ENCODE assay signal across 7 mouse cellular contexts in the genomic region with DNA sequence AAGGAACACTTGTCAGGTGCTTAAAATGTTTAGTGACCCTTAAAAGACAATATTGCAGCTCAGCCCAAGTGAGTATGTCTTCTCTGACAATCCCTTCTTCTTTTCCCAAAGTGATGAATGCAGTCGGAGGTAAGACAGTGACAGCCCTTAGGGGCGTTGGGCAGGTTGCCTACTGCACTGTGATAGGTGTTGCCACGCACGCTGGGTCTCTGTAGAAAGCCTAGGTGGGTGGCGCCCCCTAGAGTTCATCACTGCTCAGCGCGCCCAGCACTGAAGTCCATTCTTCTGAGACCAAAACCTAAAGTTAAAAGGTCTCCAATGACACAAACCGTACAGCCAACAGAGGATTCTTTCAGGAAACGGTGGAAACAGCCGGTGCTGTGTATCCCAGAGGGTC. TPM values are rescaled to one million over a fixed set of nuclear protein-coding genes. Genes with fewer than 3 reads are reported as not detected.
A peak's percentile ranks its signal among the peaks of the same experiment; 100 is the strongest.
DNase-seq lines count a peak whose midpoint lies in the region; TF ChIP-seq lines count a peak whose summit lies in the region.

No protein-coding gene starts in this region.

- DNase-seq in CH12.LX (ENCODE audit: extremely low read depth) (peak; percentile 44), NIH3T3 (ENCODE audit: low read depth) (peak; percentile 38)
- peak; percentile 70 for DNase-seq in embryo, embryonic 10 days (ENCODE audit: low spot score)
- DNase-seq in heart, embryonic 10.5 days (ENCODE audit: low spot score), result no peak
- DNase-seq in layer of hippocampus, postnatal 10 days (ENCODE audit: low spot score in 2 of 2), result peak; percentile 69 to 74
- DNase-seq in naive thymus-derived CD4-positive, alpha-beta T cell, adult 2 months (ENCODE audit: low read depth), result peak; percentile 73
- DNase-seq in thymus, adult 2 months, result peak; percentile 39

- dilution Hi-C loops in CH12.LX (cut with MboI; ENCODE audit: extremely low pct_ligation_motif_present, extremely low pct_unique_long_range_greater_than_20kb, low sequenced_read_pairs), result no loop called here

- no peaks in the 10 kb centered on the region for H3K79me2 ChIP-seq in CH12.LX (replicated peaks; ENCODE audit: control insufficient read depth, extremely low read depth, insufficient read depth, poor library complexity, severe bottlenecking)

- H3K27me3 ChIP-seq in CH12.LX (replicated peaks), result peaks cover 15% of the 10 kb centered on the region
- H3K27me3 ChIP-seq in heart, embryonic 10.5 days (ENCODE audit: insufficient read depth, poor library complexity, severe bottlenecking), result no peaks in the 10 kb centered on the region
- H3K27me3 ChIP-seq in thymus, adult 2 months (ENCODE audit: control insufficient read depth, insufficient read depth, low read length), result no peaks in the 10 kb centered on the region

- TF ChIP-seq CTCF in CH12.LX (conservative IDR thresholded peaks at IDR 0.05 in 1 of 2, IDR thresholded peaks at IDR 0.05 in 1 of 2; ENCODE audit: low read depth in 2 of 2, low read length in 2 of 2), result peak; percentile 19 to 81; a peak in 2 of 4 replicates
- TF ChIP-seq CTCF in thymus, adult 2 months (IDR thresholded peaks at IDR 0.05; ENCODE audit: borderline replicate concordance, control insufficient read depth, extremely low read depth, insufficient read depth, low read length, poor library complexity), result peak; percentile 59

- 17% methylated on average over 10 of the region's 10 CpGs for WGBS in heart, embryonic 10.5 days
- WGBS in thymus, adult 2 months, result 14% methylated on average over 10 of the region's 10 CpGs

- H3K4me1 ChIP-seq in CH12.LX (ENCODE audit: control insufficient read depth in 1 of 2, insufficient read depth in 2 of 2), result no peaks in the 10 kb centered on the region; a peak in 1 of 4 replicates
- peaks cover 13% of the 10 kb centered on the region for H3K4me1 ChIP-seq in heart, embryonic 10.5 days
- H3K4me1 ChIP-seq in thymus, adult 2 months (replicated peaks; ENCODE audit: control insufficient read depth, insufficient read depth, low read length), result peaks cover 14% of the 10 kb centered on the region

- no peak for TF ChIP-seq POLR2A in CH12.LX (IDR thresholded peaks at IDR 0.05; ENCODE audit: low read depth, low read length)
- no peak for TF ChIP-seq POLR2A in thymus, adult 2 months (IDR thresholded peaks at IDR 0.05; ENCODE audit: control insufficient read depth, extremely low read depth, insufficient read depth, low read length, poor library complexity)

- no peak for TF ChIP-seq EP300 in CH12.LX (IDR thresholded peaks at IDR 0.05; ENCODE audit: low read length)

- no peaks in the 10 kb centered on the region for H3K36me3 ChIP-seq in CH12.LX (replicated peaks in 1 of 2; ENCODE audit: control insufficient read depth in 1 of 2, insufficient read depth in 1 of 2, low read length in 1 of 2)
- no peaks in the 10 kb centered on the region for H3K36me3 ChIP-seq in heart, embryonic 10.5 days
- H3K36me3 ChIP-seq in thymus, adult 2 months (ENCODE audit: control insufficient read depth, insufficient read depth, low read length), result no peaks in the 10 kb centered on the region

- peak; percentile 77 for TF ChIP-seq RAD21 in CH12.LX (IDR thresholded peaks at IDR 0.05; ENCODE audit: low read depth, low read length)

- H3K4me2 ChIP-seq in CH12.LX (ENCODE audit: insufficient read depth, low read depth, poor library complexity, severe bottlenecking), result peak overlapping the region; percentile 97

- no peak overlapping the region for H3K27ac ChIP-seq in CH12.LX (ENCODE audit: insufficient read depth, low read depth)
- no peak overlapping the region for H3K27ac ChIP-seq in heart, embryonic 10.5 days
- H3K27ac ChIP-seq in thymus, adult 2 months (ENCODE audit: control insufficient read depth, insufficient read depth, low read length), result no peak overlapping the region

- no peak overlapping the region for H3K4me3 ChIP-seq in CH12.LX (replicated peaks in 1 of 3; ENCODE audit: low read depth in 2 of 3, low read length in 2 of 3, poor library complexity in 1 of 3)
- H3K4me3 ChIP-seq in heart, embryonic 10.5 days, result peak overlapping the region; percentile 25; the same call in 1 of the 2 replicates
- no peak overlapping the region for H3K4me3 ChIP-seq in thymus, adult 2 months (ENCODE audit: control insufficient read depth, insufficient read depth, low read length)

- in situ Hi-C loops in CH12.LX (cut with MboI; ENCODE audit: low pct_ligation_motif_present, low pct_unique_long_range_greater_than_20kb, low sequenced_read_pairs), result loop anchor here (25.0 kb wide), 1 partner anchor 957 kb away; no protein-coding TSS in a partner anchor

- H3K9me3 ChIP-seq in CH12.LX (replicated peaks; ENCODE audit: low read length), result no peaks in the 10 kb centered on the region
- H3K9me3 ChIP-seq in heart, embryonic 10.5 days, result no peaks in the 10 kb centered on the region

- H3K9ac ChIP-seq in CH12.LX (ENCODE audit: insufficient read depth, low read depth), result peak overlapping the region; percentile 23; the same call in 1 of the 2 replicates

TF ChIP-seq in CH12.LX, 34 proteins besides CTCF, POLR2A, EP300 and RAD21:
- TF ChIP-seq SMC3 (IDR thresholded peaks at IDR 0.05; ENCODE audit: low read depth, low read length) (peak; percentile 50), IRF4 (IDR thresholded peaks at IDR 0.05; ENCODE audit: low read depth, low read length) (0 out of 2 replicates have a peak, but pooled peaks have one; percentile 25), MXI1 (IDR thresholded peaks at IDR 0.05; ENCODE audit: low read depth, low read length) (0 out of 2 replicates have a peak, but pooled peaks have one; percentile 18), USF2 (conservative IDR thresholded peaks at IDR 0.05; ENCODE audit: low read depth, low read length) (no peak), MAFK (IDR thresholded peaks at IDR 0.05; ENCODE audit: insufficient replicate concordance, low read length) (no peak)
TF ChIP-seq in CH12.LX: peak in this region for 3.

RNA-seq across cellular contexts. Expression of a gene that starts 46.4 kb away (rescaled TPM):
- total RNA-seq in CH12.LX (2012; rRNA removed), result 54.2 and 64.9 TPM in 2 replicates
- total RNA-seq in CH12.LX (2014; rRNA removed), result 68.1 and 70.9 TPM in 2 replicates
- polyA plus RNA-seq in CH12.LX (2012; ENCODE audit: insufficient read length, low read depth), result 103 and 134 TPM in 2 replicates
- polyA plus RNA-seq in heart, embryonic 10.5 days (2016; fragmentation: Nextera tagmentation; extraction: Ambion mirVana), result 54.8 and 76.3 TPM in 2 replicates
- total RNA-seq in layer of hippocampus, postnatal 10 days (2021), result 100 to 1,000 TPM in 1 of 2 experiments, 10 to 100 TPM in 1; 96.6 to 101 TPM
- polyA plus RNA-seq in thymus, adult 2 months (2012; rRNA removed), result 108 and 113 TPM in 2 replicates

RNA-seq across cellular contexts. Expression of a gene that starts 50.4 kb away (rescaled TPM):
- total RNA-seq in CH12.LX (2012; rRNA removed) (17.4 and 18.6 TPM in 2 replicates), CH12.LX (2014; rRNA removed) (7.2 and 8.3 TPM in 2 replicates)
- 34.6 and 35.0 TPM in 2 replicates for polyA plus RNA-seq in CH12.LX (2012; ENCODE audit: insufficient read length, low read depth)
- 12.2 and 18.6 TPM in 2 replicates for polyA plus RNA-seq in heart, embryonic 10.5 days (2016; fragmentation: Nextera tagmentation; extraction: Ambion mirVana)
- 10 to 100 TPM; 66.3 to 68.3 TPM for total RNA-seq in layer of hippocampus, postnatal 10 days (2021)
- polyA plus RNA-seq in thymus, adult 2 months (2012; rRNA removed), result 43.5 and 50.8 TPM in 2 replicates
